Mouse (Mus musculus) lung, postnatal 10 days (tissue): Measurements from ENCODE around the gene Phox2a.
A peak's percentile ranks its signal among the peaks of the same experiment; 100 is the strongest.

Source experiments
- DNase-seq: peaks from one replicate; pipeline ENCODE4 v3.0.0; 2021

The Phox2a gene

GRCm38 (mm10) chr7:101817861-101818401, at the start of gene Phox2a:
Gene Phox2a, plus strand, starts transcription at chr7:101818313.
- DNase-seq, result no peak

- no peak for DNase-seq
Measured at GRCm38 (mm10) chr7:101770051-101770450, 48.1 kb upstream of the Phox2a start.

GRCm38 (mm10) chr7:101771604-101772003, 46.5 kb upstream of the Phox2a start:
- DNase-seq, result no peak

GRCm38 (mm10) chr7:101772687-101773086, 45.4 kb upstream of the Phox2a start:
- DNase-seq, result no peak

- DNase-seq, result no peak
Measured at GRCm38 (mm10) chr7:101777053-101777452, 41.1 kb upstream of the Phox2a start.

- DNase-seq, result no peak
Measured at GRCm38 (mm10) chr7:101820295-101821030, 2.4 kb downstream of the Phox2a start.

- DNase-seq, result peak; percentile 71
Measured at GRCm38 (mm10) chr7:101821571-101822501, 3.7 kb downstream of the Phox2a start.

GRCm38 (mm10) chr7:101822836-101823757, 5.0 kb downstream of the Phox2a start:
- peak; percentile 49 for DNase-seq

GRCm38 (mm10) chr7:101823758-101824630, 5.9 kb downstream of the Phox2a start:
- DNase-seq, result no peak

- DNase-seq, result no peak
Measured at GRCm38 (mm10) chr7:101830373-101830772, 12.3 kb downstream of the Phox2a start.

- DNase-seq, result no peak
Measured at GRCm38 (mm10) chr7:101831437-101831836, 13.3 kb downstream of the Phox2a start.

GRCm38 (mm10) chr7:101832372-101832771, 14.3 kb downstream of the Phox2a start:
- no peak for DNase-seq

GRCm38 (mm10) chr7:101833352-101833751, 15.2 kb downstream of the Phox2a start:
- no peak for DNase-seq

GRCm38 (mm10) chr7:101833916-101834584, 15.9 kb downstream of the Phox2a start:
- no peak for DNase-seq

- DNase-seq, result no peak
Measured at GRCm38 (mm10) chr7:101834903-101835302, 16.8 kb downstream of the Phox2a start.

- no peak for DNase-seq
Measured at GRCm38 (mm10) chr7:101835457-101836109, 17.5 kb downstream of the Phox2a start.

GRCm38 (mm10) chr7:101836271-101837153, 18.4 kb downstream of the Phox2a start:
- DNase-seq, result peak; percentile 76

GRCm38 (mm10) chr7:101837154-101837605, 19.1 kb downstream of the Phox2a start:
- DNase-seq, result peak; percentile 60
